In genomic region chr17:62624804-62625645, GRCm38 (mm10) we compare ENCODE assay signal across 23 mouse cellular contexts.
DNase-seq lines count a peak whose midpoint lies in the region; ATAC-seq lines count a peak whose summit lies in the region.
"Had no signal": no experiment of that assay in that cellular context is flagged by ENCODE, and none has a peak within 500 bp of the region (broad histone marks: within the 10 kb centered on the region; RNA-seq: fewer than 3 reads in every experiment).

No protein-coding gene starts in this region.

- H3K4me3 ChIP-seq in heart, embryonic 12.5 days, result no peak overlapping the region
- H3K4me3 ChIP-seq in neural tube, embryonic 12.5 days, result no peak overlapping the region
- no peak overlapping the region for H3K4me3 ChIP-seq in midbrain, embryonic 15.5 days
- H3K4me3 ChIP-seq: embryonic facial prominence, embryonic 15.5 days; gastrocnemius, adult 2 months; limb, embryonic 12.5 days had no signal

- WGBS in heart, embryonic 12.5 days, result 83% methylated on average over 8 of the region's 8 CpGs
- 72% methylated on average over 8 of the region's 8 CpGs for WGBS in neural tube, embryonic 12.5 days
- WGBS in midbrain, embryonic 15.5 days, result 58% methylated on average over 8 of the region's 8 CpGs

- no peak overlapping the region for H3K9ac ChIP-seq in heart, embryonic 12.5 days
- no peak overlapping the region for H3K9ac ChIP-seq in neural tube, embryonic 12.5 days
- no peak overlapping the region for H3K9ac ChIP-seq in midbrain, embryonic 15.5 days
- H3K9ac ChIP-seq: embryonic facial prominence, embryonic 15.5 days; limb, embryonic 12.5 days; liver, postnatal 0 days had no signal

- H3K4me2 ChIP-seq in heart, embryonic 12.5 days, result no peak overlapping the region
- H3K4me2 ChIP-seq in neural tube, embryonic 12.5 days (replicated peaks), result no peak overlapping the region
- H3K4me2 ChIP-seq in midbrain, embryonic 15.5 days, result no peak overlapping the region
- H3K4me2 ChIP-seq: embryonic facial prominence, embryonic 15.5 days; heart, embryonic 11.5 days; limb, embryonic 12.5 days; liver, embryonic 11.5 days had no signal

- no peak for ATAC-seq in heart, embryonic 12.5 days (ENCODE audit: insufficient number of reproducible peaks, low FRiP score)
- peak; percentile 65 for ATAC-seq in neural tube, embryonic 12.5 days (ENCODE audit: low FRiP score, low read depth)
- ATAC-seq in midbrain, embryonic 15.5 days (replicated peaks), result peak; percentile 48
- ATAC-seq: liver, postnatal 0 days; lung, postnatal 0 days had no signal

- peak; percentile 33 for DNase-seq in heart, adult 11 months
- no peak for DNase-seq in neural tube, embryonic 10.5 days (ENCODE audit: extremely low spot score, low spot score)
- DNase-seq in right cerebral cortex, postnatal 4 days, result no peak
- no peak for DNase-seq in cerebellum, postnatal 25 days
- DNase-seq: adrenal gland, postnatal 25 days; cerebellum, adult 9-10 months; gastrocnemius, adult 2 months; heart, postnatal 10 days; kidney, adult 11 months; kidney, postnatal 4 days; liver, postnatal 0 days; right cerebral cortex, adult 18-20 months; thymus, adult 18-20 months; thymus, postnatal 4 days had no signal

- no peaks in the 10 kb centered on the region for H3K4me1 ChIP-seq in heart, embryonic 12.5 days (replicated peaks)
- H3K4me1 ChIP-seq in neural tube, embryonic 12.5 days, result peaks cover 16% of the 10 kb centered on the region
- peaks cover 22% of the 10 kb centered on the region for H3K4me1 ChIP-seq in midbrain, embryonic 15.5 days

- H3K27me3 ChIP-seq in heart, embryonic 12.5 days (replicated peaks), result no peaks in the 10 kb centered on the region
- no peaks in the 10 kb centered on the region for H3K27me3 ChIP-seq in neural tube, embryonic 12.5 days (replicated peaks)
- H3K27me3 ChIP-seq in midbrain, embryonic 15.5 days (replicated peaks), result no peaks in the 10 kb centered on the region
- H3K27me3 ChIP-seq: embryonic facial prominence, embryonic 15.5 days; limb, embryonic 12.5 days had no signal

- no peaks in the 10 kb centered on the region for H3K36me3 ChIP-seq in heart, embryonic 12.5 days
- H3K36me3 ChIP-seq in neural tube, embryonic 12.5 days, result no peaks in the 10 kb centered on the region
- H3K36me3 ChIP-seq in midbrain, embryonic 15.5 days (replicated peaks), result no peaks in the 10 kb centered on the region
- H3K36me3 ChIP-seq: embryonic facial prominence, embryonic 15.5 days; limb, embryonic 12.5 days had no signal

- no peak overlapping the region for H3K27ac ChIP-seq in heart, embryonic 12.5 days (ENCODE audit: poor library complexity, severe bottlenecking)
- peak overlapping the region; percentile 13; the same call in 1 of the 2 replicates for H3K27ac ChIP-seq in neural tube, embryonic 12.5 days
- H3K27ac ChIP-seq in midbrain, embryonic 15.5 days, result 0 out of 2 replicates have a peak overlapping the region, but pooled peaks have one; percentile 4
- H3K27ac ChIP-seq: embryonic facial prominence, embryonic 15.5 days; gastrocnemius, adult 2 months; limb, embryonic 12.5 days; macrophage had no signal

- no peaks in the 10 kb centered on the region for H3K9me3 ChIP-seq in heart, embryonic 12.5 days (replicated peaks)
- no peaks in the 10 kb centered on the region for H3K9me3 ChIP-seq in neural tube, embryonic 12.5 days
- no peaks in the 10 kb centered on the region for H3K9me3 ChIP-seq in midbrain, embryonic 15.5 days
- H3K9me3 ChIP-seq: embryonic facial prominence, embryonic 15.5 days; limb, embryonic 12.5 days had no signal
